Mouse (Mus musculus) thymus, postnatal 10 days (tissue): ENCODE measurements around the gene Tmem163.

Source experiments
- DNase-seq, 2 experiments: peaks; one replicate each; pipeline ENCODE4 v3.0.0; 2021; ENCODE audit warnings: low spot score in 2 of 2

Tmem163 gene

GRCm38 (mm10) chr1:127568641-127569040 is 110.7 kb downstream of the Tmem163 start:
- no peak for DNase-seq

GRCm38 (mm10) chr1:127556486-127556845 is 122.9 kb downstream of the Tmem163 start:
- DNase-seq, result no peak

- DNase-seq, result no peak
Observed at GRCm38 (mm10) chr1:127555822-127556485, 123.4 kb downstream of the Tmem163 start.

GRCm38 (mm10) chr1:127548078-127548477 is 131.3 kb downstream of the Tmem163 start:
- DNase-seq, result no peak

- DNase-seq, result no peak
Observed at GRCm38 (mm10) chr1:127542756-127543155, 136.6 kb downstream of the Tmem163 start.

GRCm38 (mm10) chr1:127541931-127542330 is 137.4 kb downstream of the Tmem163 start:
- DNase-seq, result no peak

GRCm38 (mm10) chr1:127541522-127541921 is 137.8 kb downstream of the Tmem163 start:
- no peak for DNase-seq

- no peak for DNase-seq
Observed at GRCm38 (mm10) chr1:127537204-127538038, 141.9 kb downstream of the Tmem163 start.

- DNase-seq, result no peak
Observed at GRCm38 (mm10) chr1:127536448-127536847, 142.9 kb downstream of the Tmem163 start.

GRCm38 (mm10) chr1:127531723-127532122 is 147.6 kb downstream of the Tmem163 start:
- DNase-seq, result no peak

- DNase-seq, result no peak
Observed at GRCm38 (mm10) chr1:127530849-127531580, 148.3 kb downstream of the Tmem163 start.

- DNase-seq, result no peak
Observed at GRCm38 (mm10) chr1:127523364-127523763, 156.0 kb downstream of the Tmem163 start.

- DNase-seq, result no peak
Observed at GRCm38 (mm10) chr1:127514888-127515287, 164.5 kb downstream of the Tmem163 start.

GRCm38 (mm10) chr1:127514479-127514878 is 164.9 kb downstream of the Tmem163 start:
- DNase-seq, result no peak

- DNase-seq, result no peak
Observed at GRCm38 (mm10) chr1:127513664-127514063, 165.7 kb downstream of the Tmem163 start.

GRCm38 (mm10) chr1:127513140-127513539 is 166.2 kb downstream of the Tmem163 start:
- DNase-seq, result no peak

GRCm38 (mm10) chr1:127512709-127513108 is 166.6 kb downstream of the Tmem163 start:
- DNase-seq, result no peak

GRCm38 (mm10) chr1:127511362-127511761 is 168.0 kb downstream of the Tmem163 start:
- no peak for DNase-seq

- DNase-seq, result no peak
Observed at GRCm38 (mm10) chr1:127508921-127509320, 170.4 kb downstream of the Tmem163 start.

- no peak for DNase-seq
Observed at GRCm38 (mm10) chr1:127508067-127508739, 171.1 kb downstream of the Tmem163 start.

GRCm38 (mm10) chr1:127507042-127507650 is 172.2 kb downstream of the Tmem163 start:
- DNase-seq, result no peak
